Mouse (Mus musculus): ENCODE results near the gene Gng7. TPM values are rescaled to one million over a fixed set of nuclear protein-coding genes. Genes with fewer than 3 reads are reported as not detected.
"Not testable (repeated sequence)": the region's sequence is repeated elsewhere in the genome, so short reads cannot be mapped to it uniquely, and the experiment has no call there.

The Gng7 gene
- polyA plus RNA-seq, 1 experiment from 2014 or later: 9.0 TPM

- H3K9ac ChIP-seq; H3K4me3 ChIP-seq; ATAC-seq (ENCODE audit: low FRiP score, low read depth); H3K4me1 ChIP-seq; H3K9me3 ChIP-seq; H3K4me2 ChIP-seq (replicated peaks); H3K27me3 ChIP-seq; H3K27ac ChIP-seq: not testable (repeated sequence)
- 89% methylated on average over 14 of the region's 14 CpGs for WGBS
- peaks cover 80% of the 10 kb centered on the region for H3K36me3 ChIP-seq
These were observed 30.5 kb upstream of the Gng7 start for GRCm38 (mm10) chr10:81045246-81045645.

- no peak overlapping the region for H3K27ac ChIP-seq
- H3K27me3 ChIP-seq: no peaks in the 10 kb centered on the region
- WGBS: 29% methylated on average over 13 of the region's 13 CpGs
- no peak for ATAC-seq (ENCODE audit: low FRiP score, low read depth)
- no peak overlapping the region for H3K4me2 ChIP-seq (replicated peaks)
- H3K9ac ChIP-seq: no peak overlapping the region
- peaks cover 4% of the 10 kb centered on the region; the same call in 1 of the 2 replicates for H3K4me1 ChIP-seq
- no peaks in the 10 kb centered on the region for H3K9me3 ChIP-seq
- no peak overlapping the region for H3K4me3 ChIP-seq
- H3K36me3 ChIP-seq: peaks cover 43% of the 10 kb centered on the region
These were observed 26.9 kb upstream of the Gng7 start for GRCm38 (mm10) chr10:81041458-81042175.

GRCm38 (mm10) chr10:81036988-81037580 lies 22.3 kb upstream of the Gng7 start, which contains the start of gene Slc39a3:
Gene Slc39a3, minus strand, starts transcription at chr10:81037426.
- Histone ChIP-seq H3K9me3 (no peaks in the 10 kb centered on the region), H3K4me3 (peak within 1 kb of the TSS; percentile 86), H3K9ac (peak within 1 kb of the TSS; percentile 80), H3K27ac (no peak within 1 kb of the TSS), H3K4me2 (replicated peaks) (peak within 1 kb of the TSS; percentile 79), H3K36me3 (peaks cover 16% of the 10 kb centered on the region), H3K27me3 (no peaks in the 10 kb centered on the region), H3K4me1 (peaks cover 4% of the 10 kb centered on the region; the same call in 1 of the 2 replicates)
- peak; percentile 99 for ATAC-seq (ENCODE audit: low FRiP score, low read depth)
- WGBS: under 1% methylated on average over 35 of the region's 35 CpGs

GRCm38 (mm10) chr10:81036251-81036650 lies 21.5 kb upstream of the Gng7 start:
- Histone ChIP-seq H3K27me3 (no peaks in the 10 kb centered on the region), H3K27ac (no peak overlapping the region), H3K9me3 (no peaks in the 10 kb centered on the region), H3K9ac (no peak overlapping the region), H3K36me3 (peaks cover 22% of the 10 kb centered on the region), H3K4me1 (peaks cover 4% of the 10 kb centered on the region; the same call in 1 of the 2 replicates), H3K4me3 (no peak overlapping the region), H3K4me2 (replicated peaks) (no peak overlapping the region)
- 75% methylated on average over 7 of the region's 7 CpGs for WGBS
- no peak for ATAC-seq (ENCODE audit: low FRiP score, low read depth)

- H3K4me1 ChIP-seq: peaks cover 4% of the 10 kb centered on the region; the same call in 1 of the 2 replicates
- H3K27ac ChIP-seq: no peak overlapping the region
- H3K9ac ChIP-seq: no peak overlapping the region
- WGBS: 77% methylated on average over 10 of the region's 10 CpGs
- H3K36me3 ChIP-seq: peaks cover 37% of the 10 kb centered on the region
- no peaks in the 10 kb centered on the region for H3K27me3 ChIP-seq
- no peak for ATAC-seq (ENCODE audit: low FRiP score, low read depth)
- H3K4me3 ChIP-seq: no peak overlapping the region
- no peaks in the 10 kb centered on the region for H3K9me3 ChIP-seq
- no peak overlapping the region for H3K4me2 ChIP-seq (replicated peaks)
These were observed 18.8 kb upstream of the Gng7 start for GRCm38 (mm10) chr10:81033586-81033985.

- WGBS: 70% methylated on average over 10 of the region's 10 CpGs
- no peak overlapping the region for H3K9ac ChIP-seq
These were observed 14.3 kb upstream of the Gng7 start for GRCm38 (mm10) chr10:81029031-81029430.

GRCm38 (mm10) chr10:81028219-81028618 lies 13.5 kb upstream of the Gng7 start:
- Histone ChIP-seq H3K36me3 (peaks cover 31% of the 10 kb centered on the region), H3K4me2 (replicated peaks) (no peak overlapping the region), H3K4me1 (peaks cover 6% of the 10 kb centered on the region), H3K27me3 (peaks cover 42% of the 10 kb centered on the region), H3K4me3 (no peak overlapping the region), H3K27ac (no peak overlapping the region), H3K9ac (no peak overlapping the region), H3K9me3 (no peaks in the 10 kb centered on the region)
- no peak for ATAC-seq (ENCODE audit: low FRiP score, low read depth)

More at GRCm38 (mm10) chr10:81029031-81029430, 14.3 kb upstream of the Gng7 start:
- H3K27me3 ChIP-seq: peaks cover 34% of the 10 kb centered on the region
- peaks cover 37% of the 10 kb centered on the region for H3K36me3 ChIP-seq
- no peak for ATAC-seq (ENCODE audit: low FRiP score, low read depth)
- no peak overlapping the region for H3K4me2 ChIP-seq (replicated peaks)
- no peaks in the 10 kb centered on the region for H3K9me3 ChIP-seq
- no peak overlapping the region for H3K4me3 ChIP-seq
- H3K4me1 ChIP-seq: peaks cover 6% of the 10 kb centered on the region
- H3K27ac ChIP-seq: no peak overlapping the region

GRCm38 (mm10) chr10:81027331-81027730 lies 12.6 kb upstream of the Gng7 start:
- peaks cover 50% of the 10 kb centered on the region for H3K27me3 ChIP-seq
- ATAC-seq (ENCODE audit: low FRiP score, low read depth): no peak
- H3K36me3 ChIP-seq: peaks cover 23% of the 10 kb centered on the region
- no peak overlapping the region for H3K4me2 ChIP-seq (replicated peaks)
- peaks cover 6% of the 10 kb centered on the region for H3K4me1 ChIP-seq
- H3K27ac ChIP-seq: no peak overlapping the region
- H3K9me3 ChIP-seq: 0 out of 2 replicates have a peak, but pooled peaks cover 4% of the 10 kb centered on the region
- no peak overlapping the region for H3K9ac ChIP-seq
- WGBS: 61% methylated on average over 4 of the region's 4 CpGs
- no peak overlapping the region for H3K4me3 ChIP-seq

- H3K36me3 ChIP-seq: peaks cover 19% of the 10 kb centered on the region
- no peak overlapping the region for H3K27ac ChIP-seq
- H3K9me3 ChIP-seq: 0 out of 2 replicates have a peak, but pooled peaks cover 4% of the 10 kb centered on the region
- H3K4me3 ChIP-seq: no peak overlapping the region
- 93% methylated on average over 5 of the region's 5 CpGs for WGBS
- peaks cover 55% of the 10 kb centered on the region for H3K27me3 ChIP-seq
- H3K9ac ChIP-seq: no peak overlapping the region
- ATAC-seq (ENCODE audit: low FRiP score, low read depth): no peak
- peaks cover 6% of the 10 kb centered on the region for H3K4me1 ChIP-seq
- H3K4me2 ChIP-seq (replicated peaks): no peak overlapping the region
These were observed 12.1 kb upstream of the Gng7 start for GRCm38 (mm10) chr10:81026857-81027256.

GRCm38 (mm10) chr10:81025639-81026275 lies 11.0 kb upstream of the Gng7 start, which contains the start of gene Diras1:
Gene Diras1, minus strand, starts transcription at chr10:81025662.
- Histone ChIP-seq H3K4me1 (peaks cover 6% of the 10 kb centered on the region), H3K4me3 (peak within 1 kb of the TSS; percentile 35), H3K9ac (peak within 1 kb of the TSS; percentile 50; the same call in 1 of the 2 replicates), H3K4me2 (replicated peaks) (peak within 1 kb of the TSS; percentile 62), H3K27me3 (peaks cover 66% of the 10 kb centered on the region), H3K36me3 (peaks cover 10% of the 10 kb centered on the region), H3K9me3 (0 out of 2 replicates have a peak, but pooled peaks cover 4% of the 10 kb centered on the region), H3K27ac (no peak within 1 kb of the TSS)
- ATAC-seq (ENCODE audit: low FRiP score, low read depth): no peak
- 48% methylated on average over 12 of the region's 12 CpGs for WGBS

GRCm38 (mm10) chr10:81025047-81025621 lies 10.4 kb upstream of the Gng7 start:
- no peak for ATAC-seq (ENCODE audit: low FRiP score, low read depth)
- 2% methylated on average over 37 of the region's 43 CpGs for whole genome bisulfite sequencing
- Histone ChIP-seq H3K9ac (peak overlapping the region; percentile 50; the same call in 1 of the 2 replicates), H3K9me3 (0 out of 2 replicates have a peak, but pooled peaks cover 4% of the 10 kb centered on the region), H3K4me1 (peaks cover 6% of the 10 kb centered on the region), H3K4me2 (replicated peaks) (peak overlapping the region; percentile 62), H3K4me3 (peak overlapping the region; percentile 35), H3K36me3 (peaks cover 4% of the 10 kb centered on the region), H3K27ac (no peak overlapping the region), H3K27me3 (peaks cover 70% of the 10 kb centered on the region)
